Mouse (Mus musculus) kidney, embryonic 16.5 days (tissue): ENCODE measurements at regions not wholly inside any gene's neighbourhood (a gene's known extent, or its start where the extent isn't known, plus 50 kb on each side); places are given as distances from the start of the nearest gene placed in this dataset.

ENCODE experiments used
- ATAC-seq: fragments of 200-750 bp; cut with Nextera tagmentation; 2 replicates; pipeline ENCODE4 v1.8.0; 2017; ENCODE audit warnings: moderate TSS enrichment; ENCODE audit not compliant: low FRiP score, low TSS enrichment
- H3K27ac ChIP-seq: fragments of 300-500 bp; sonication (generic); 2 replicates; pipeline ENCODE4 v1.5.1; 2014; ENCODE audit warnings: low read length
- H3K27me3 ChIP-seq: fragments of 300-500 bp; sonication (generic); 2 replicates; pipeline ENCODE4 v1.6.1; 2014; ENCODE audit warnings: low read length, control low read depth, mixed read lengths; ENCODE audit not compliant: insufficient read depth
- H3K36me3 ChIP-seq: fragments of 300-500 bp; sonication (generic); 2 replicates; pipeline ENCODE4 v1.6.1; 2014; ENCODE audit warnings: low read length, control low read depth, mixed read lengths; ENCODE audit not compliant: insufficient read depth
- H3K4me1 ChIP-seq: fragments of 300-500 bp; sonication (generic); 2 replicates; pipeline ENCODE4 v1.6.1; 2014; ENCODE audit warnings: low read length, control low read depth, mixed read lengths; ENCODE audit not compliant: insufficient read depth
- H3K4me2 ChIP-seq: fragments of 300-500 bp; sonication (generic); replicated peaks from 2 replicates; pipeline ENCODE4 v1.6.1; 2014; ENCODE audit warnings: low read depth, low read length
- H3K4me3 ChIP-seq: fragments of 300-500 bp; sonication (generic); 2 replicates; pipeline ENCODE4 v1.5.1; 2014; ENCODE audit warnings: mild to moderate bottlenecking, low read length
- H3K9ac ChIP-seq: fragments of 300-500 bp; sonication (generic); replicated peaks from 2 replicates; pipeline ENCODE4 v1.6.1; 2014; ENCODE audit warnings: low read length
- H3K9me3 ChIP-seq: fragments of 300-500 bp; sonication (generic); 2 replicates; pipeline ENCODE4 v1.6.1; 2016; ENCODE audit warnings: low read length, control low read depth
- WGBS: fragments of 180-500 bp; shearing (Covaris S2); extraction: QIAGEN DNeasy Blood & Tissue Kit; methylation state at CpG from one replicate; pipeline ENCODE4 v1.1.7; 2014; 5-methylcytosine and 5-hydroxymethylcytosine counted together

DNA sequence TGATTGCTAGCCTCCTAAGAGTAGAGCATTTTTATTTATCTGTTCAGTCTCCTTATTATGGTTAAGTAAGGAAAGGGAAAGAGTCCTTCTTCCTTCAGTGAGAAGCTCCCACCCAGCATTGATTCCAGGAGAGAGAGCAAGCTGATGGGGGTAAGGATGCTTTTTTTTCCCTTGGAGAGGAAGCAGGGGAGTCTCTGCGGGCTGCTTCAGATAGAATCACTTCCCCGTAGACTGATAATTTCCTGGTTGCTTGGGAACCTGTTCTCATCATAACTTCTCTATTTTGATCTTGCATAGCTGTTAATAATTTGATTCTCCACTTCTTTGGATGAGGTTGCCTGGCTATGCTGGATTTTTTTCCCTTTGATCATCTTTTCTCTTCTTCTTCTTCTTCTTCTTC lies 80.5 kb upstream of the Usp38 start:
- ATAC-seq = no peak
- Histone ChIP-seq H3K4me3 (no peak overlapping the region), H3K4me1 (no peaks in the 10 kb centered on the region), H3K27me3 (no peaks in the 10 kb centered on the region), H3K9ac (no peak overlapping the region), H3K9me3 (no peaks in the 10 kb centered on the region), H3K36me3 (no peaks in the 10 kb centered on the region), H3K27ac (no peak overlapping the region), H3K4me2 (no peak overlapping the region)
- 58% methylated on average over 2 of the region's 2 CpGs for WGBS

DNA sequence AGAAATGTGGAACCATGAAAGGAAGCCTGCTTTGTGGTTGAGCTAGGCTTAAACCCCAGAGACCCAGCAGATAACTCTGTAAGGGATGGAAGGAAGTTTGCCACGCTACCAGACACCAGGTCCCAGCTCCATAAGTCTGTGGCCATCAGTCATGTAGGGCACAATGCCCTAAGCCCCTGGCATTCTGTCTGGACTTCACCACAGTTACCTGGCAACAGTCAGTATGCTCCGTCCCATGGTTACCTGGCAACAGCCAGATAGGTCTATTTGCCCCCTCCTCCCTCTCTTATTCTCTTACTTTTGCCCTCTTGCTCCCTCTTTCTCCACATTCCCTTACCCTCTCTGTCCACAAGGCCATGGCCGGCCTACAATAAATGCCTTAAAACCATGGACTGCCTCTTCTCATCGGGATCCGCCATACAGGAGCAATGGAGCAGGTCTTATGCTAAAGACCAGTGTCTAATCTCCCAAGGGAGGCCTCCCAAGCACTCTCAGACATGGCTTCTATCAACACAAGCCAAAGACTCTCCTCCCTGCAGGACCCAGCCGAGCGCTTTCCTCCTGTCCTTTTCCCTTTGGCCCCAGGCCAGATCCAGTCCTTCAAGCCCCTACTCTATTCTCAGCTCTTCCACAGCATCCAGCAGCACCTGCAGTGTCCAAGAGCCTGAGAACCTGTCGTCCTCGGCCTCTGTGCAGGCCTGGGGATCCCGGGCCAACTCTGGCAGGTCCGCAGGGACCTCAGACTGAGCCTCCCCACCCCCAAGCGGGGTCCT lies 66.3 kb upstream of the Usp38 start:
- 0 out of 2 replicates have a peak, but pooled peaks have one; percentile 15 for ATAC-seq
- H3K27ac ChIP-seq = peak overlapping the region; percentile 70

DNA sequence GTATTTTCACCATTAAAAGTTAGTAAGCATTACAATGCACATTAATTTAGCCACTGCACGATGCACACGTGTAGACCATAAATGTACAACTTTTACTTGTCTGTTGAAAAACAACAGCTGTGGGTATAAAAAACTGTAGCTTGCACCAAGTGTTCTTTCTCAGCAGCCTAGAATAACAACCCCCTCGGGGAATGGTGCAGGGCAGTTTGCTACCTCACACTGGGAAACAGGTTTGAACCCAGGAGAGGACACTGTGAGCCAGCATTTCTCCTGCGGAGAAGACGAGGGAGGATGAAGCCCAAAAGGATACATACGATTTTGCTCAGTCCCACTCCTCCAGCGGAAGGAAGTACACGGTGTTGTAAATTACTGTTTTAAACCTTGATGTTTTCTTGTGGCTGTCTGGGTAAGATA lies 65.2 kb upstream of the Usp38 start:
- Histone ChIP-seq H3K4me3 (no peak overlapping the region), H3K36me3 (no peaks in the 10 kb centered on the region), H3K27ac (peak overlapping the region; percentile 54; the same call in 1 of the 2 replicates), H3K9me3 (no peaks in the 10 kb centered on the region), H3K9ac (no peak overlapping the region), H3K27me3 (no peaks in the 10 kb centered on the region), H3K4me1 (0 out of 2 replicates have a peak, but pooled peaks cover 2% of the 10 kb centered on the region), H3K4me2 (no peak overlapping the region)
- ATAC-seq = peak; percentile 65; the same call in 1 of the 2 replicates
- WGBS = 43% methylated on average over 8 of the region's 8 CpGs

More for the DNA sequence above, 66.3 kb upstream of the Usp38 start:
- no peaks in the 10 kb centered on the region for H3K9me3 ChIP-seq
- H3K4me2 ChIP-seq = no peak overlapping the region
- 0 out of 2 replicates have a peak, but pooled peaks cover 2% of the 10 kb centered on the region for H3K4me1 ChIP-seq
- no peaks in the 10 kb centered on the region for H3K27me3 ChIP-seq
- no peak overlapping the region for H3K4me3 ChIP-seq
- WGBS = 71% methylated on average over 12 of the region's 12 CpGs
- no peaks in the 10 kb centered on the region for H3K36me3 ChIP-seq
- H3K9ac ChIP-seq = no peak overlapping the region

DNA sequence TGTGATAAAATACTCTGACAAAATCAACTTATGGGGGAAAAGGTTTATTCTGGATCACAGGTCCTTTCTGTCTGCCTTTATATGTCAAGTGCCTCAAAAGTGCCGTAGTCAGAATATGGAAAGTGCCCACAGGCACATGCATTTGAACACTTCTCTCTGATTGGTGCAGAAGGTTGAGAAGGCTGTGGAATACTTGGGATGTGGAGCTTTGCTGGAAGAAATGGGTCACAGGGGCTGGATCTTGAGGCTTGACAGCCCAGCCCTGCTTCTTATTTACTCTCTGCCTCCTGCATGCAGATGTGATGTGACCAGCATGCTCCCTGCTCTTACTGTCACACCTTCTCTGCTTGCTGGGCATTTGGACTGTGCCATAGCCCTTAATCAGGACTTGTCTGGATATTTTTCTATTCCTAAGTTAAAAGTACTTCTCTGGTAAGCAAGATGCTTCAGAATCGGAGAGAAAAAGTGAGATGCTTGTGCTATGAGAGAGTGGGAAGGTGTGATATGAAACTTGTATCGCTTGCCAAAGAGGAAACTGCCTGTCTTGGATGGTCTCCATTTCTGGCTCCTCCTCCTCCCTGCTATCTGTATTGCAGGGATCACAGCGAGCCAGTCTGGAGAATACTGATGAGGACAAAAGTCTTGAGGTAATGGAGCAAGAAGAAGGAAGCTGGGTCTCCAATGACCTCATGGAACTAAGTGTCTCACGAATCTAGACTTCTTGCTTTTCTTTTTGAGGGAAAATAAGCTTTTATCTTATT lies 54.5 kb upstream of the Usp38 start:
- H3K4me3 ChIP-seq = no peak overlapping the region
- no peak overlapping the region for H3K27ac ChIP-seq
- no peak overlapping the region for H3K9ac ChIP-seq
- H3K4me1 ChIP-seq = no peaks in the 10 kb centered on the region
- H3K9me3 ChIP-seq = no peaks in the 10 kb centered on the region
- WGBS = 68% methylated on average over 5 of the region's 5 CpGs
- H3K27me3 ChIP-seq = no peaks in the 10 kb centered on the region
- H3K36me3 ChIP-seq = no peaks in the 10 kb centered on the region
- H3K4me2 ChIP-seq = no peak overlapping the region
- ATAC-seq = no peak

DNA sequence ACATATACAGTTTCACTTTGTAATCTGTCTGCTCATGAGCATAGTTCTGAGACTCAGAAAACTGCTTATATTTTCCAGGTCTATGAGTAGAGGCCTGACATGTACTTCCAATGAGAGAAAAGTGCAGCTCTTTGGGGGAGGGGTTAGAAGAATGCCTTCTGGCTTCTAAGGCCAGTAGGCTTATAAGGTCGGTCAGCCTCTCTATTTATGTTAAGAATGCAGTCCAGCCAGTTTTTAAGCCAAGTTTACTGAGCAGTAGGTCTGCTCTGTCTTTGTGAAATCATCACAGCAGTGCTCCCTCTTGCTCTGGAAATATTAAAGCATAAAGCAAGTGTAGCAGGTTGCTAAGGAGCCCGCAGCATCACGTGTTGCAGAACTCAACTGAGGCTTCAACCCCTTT lies 53.8 kb upstream of the Usp38 start:
- Histone ChIP-seq H3K4me3 (no peak overlapping the region), H3K36me3 (no peaks in the 10 kb centered on the region), H3K27me3 (no peaks in the 10 kb centered on the region), H3K9me3 (no peaks in the 10 kb centered on the region), H3K4me1 (no peaks in the 10 kb centered on the region), H3K27ac (no peak overlapping the region), H3K9ac (no peak overlapping the region), H3K4me2 (no peak overlapping the region)
- peak; percentile 69 for ATAC-seq
- 63% methylated on average over 3 of the region's 3 CpGs for WGBS

DNA sequence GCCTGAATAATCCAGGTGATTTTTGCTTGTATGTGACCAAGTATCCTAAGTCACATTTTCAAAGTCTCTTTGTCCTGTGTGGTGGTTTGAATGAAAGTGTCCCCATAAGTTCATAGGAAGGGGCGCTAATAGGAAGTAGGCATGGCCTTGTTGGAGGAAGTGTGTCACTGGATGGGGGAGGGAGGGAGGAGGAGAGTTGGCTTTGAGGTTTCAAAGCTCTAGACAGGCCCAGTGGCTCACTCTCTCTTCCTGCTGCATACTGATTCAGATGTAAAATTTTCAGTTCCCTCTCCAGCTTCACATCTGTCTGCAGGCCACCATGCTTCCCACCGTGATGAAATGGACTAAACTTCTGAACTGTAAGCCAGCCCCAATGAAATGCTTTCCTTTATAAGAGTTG lies 52.0 kb upstream of the Usp38 start:
- H3K27ac ChIP-seq = no peak overlapping the region
- 90% methylated on average over 2 of the region's 2 CpGs for WGBS
- H3K9me3 ChIP-seq = no peaks in the 10 kb centered on the region
- H3K4me1 ChIP-seq = no peaks in the 10 kb centered on the region
- H3K9ac ChIP-seq = no peak overlapping the region
- no peaks in the 10 kb centered on the region for H3K36me3 ChIP-seq
- H3K4me3 ChIP-seq = no peak overlapping the region
- no peaks in the 10 kb centered on the region for H3K27me3 ChIP-seq
- ATAC-seq = no peak
- no peak overlapping the region for H3K4me2 ChIP-seq
